Mouse (Mus musculus) Patski (cell line): ENCODE data around the gene Dnah8. TPM values are rescaled to one million over a fixed set of nuclear protein-coding genes. Genes with fewer than 3 reads are reported as not detected.

Experiments
- ATAC-seq: fragments of 100-300 bp; one replicate; pipeline ENCODE4 v1.8.0; 2021
- CTCF ChIA-PET: fragments of 350-600 bp; sonication (Branson Sonifier 250); formaldehyde crosslinking; loops from one replicate; lab custom pipeline; 2022; ENCODE audit warnings: inconsistent platforms; lab: Charles Lee
- POLR2A ChIA-PET: fragments of 350-600 bp; sonication (Branson Sonifier 250); formaldehyde crosslinking; loops from one replicate; lab custom pipeline; 2022; ENCODE audit warnings: antibody characterized with exemption, inconsistent platforms; lab: Charles Lee
- DNase-seq: peaks from one replicate; pipeline ENCODE4 v3.0.0-alpha.2; 2011; ENCODE audit warnings: low read depth, low spot score
- H3K27me3 ChIP-seq: fragments of 371-371 bp; one replicate; pipeline ENCODE4 v1.5.1; 2021
- CTCF ChIP-seq: fragments of 100-300 bp; IDR thresholded peaks from one replicate; pipeline ENCODE4 v1.5.1; 2021
- in situ Hi-C: fragments of 300-500 bp; cut with MboI; formaldehyde crosslinking; loops from 3 replicates; pipeline ENCODE4 v1.11.1; 2018; ENCODE audit warnings: low pct_unique_long_range_greater_than_20kb, mixed read lengths
- polyA plus RNA-seq: library from polyadenylated mRNA; unstranded; gene quantifications from one replicate; pipeline ENCODE4 v1.2.3, GENCODE M21; 2021

The Dnah8 gene
- polyA plus RNA-seq, 1 experiment from 2014 or later: not detected

- ChIA-PET CTCF (interaction anchor here (0.8 to 3.1 kb wide), 8 partner anchors 9 to 129 kb away, joined by 3 to 17 read pairs (median 3); no protein-coding TSS in a partner anchor), POLR2A (interaction anchor here (0.7 to 1.2 kb wide), 2 partner anchors 15 to 31 kb away, joined by 3 read pairs; no protein-coding TSS in a partner anchor)
- DNase-seq (peak; percentile 83), ATAC-seq (peak; percentile 92)
- H3K27me3 ChIP-seq: no peaks in the 10 kb centered on the region
- peak; percentile 97 for TF ChIP-seq CTCF
- in situ Hi-C loops: no loop called here
These were observed 33.5 kb upstream of the Dnah8 start for GRCm38 (mm10) chr17:30590417-30591198.

- no peak for ATAC-seq
- CTCF ChIA-PET: interaction anchor here (0.6 kb wide), 1 partner anchor 20 kb away, joined by 3 read pairs; no protein-coding TSS in a partner anchor
- H3K27me3 ChIP-seq: no peaks in the 10 kb centered on the region
- in situ Hi-C loops: no loop called here
- POLR2A ChIA-PET: no interaction called here
- DNase-seq: no peak
- TF ChIP-seq CTCF: no peak
These were observed 29.7 kb upstream of the Dnah8 start for GRCm38 (mm10) chr17:30594407-30594806.

DNA sequence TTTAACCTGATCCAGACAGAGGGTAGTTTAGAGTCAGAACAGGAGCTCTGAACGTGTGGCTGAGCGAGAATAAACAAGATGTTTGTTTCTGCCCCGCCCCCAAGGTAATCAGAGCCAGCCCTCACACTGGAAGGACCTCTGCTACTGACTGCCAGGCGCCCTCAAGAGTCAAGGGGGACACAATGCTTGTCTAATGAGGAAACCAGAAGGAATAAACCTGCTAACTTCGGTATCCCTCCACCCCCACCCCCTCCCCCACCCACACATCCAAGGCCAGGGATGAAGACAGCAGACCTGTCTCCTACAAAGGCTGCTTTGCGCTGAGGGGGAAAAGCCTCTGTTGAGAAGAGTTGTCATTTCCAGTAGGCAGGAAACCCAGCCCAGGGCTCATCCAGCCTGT lies 29.3 kb upstream of the Dnah8 start:
- ATAC-seq: no peak
- POLR2A ChIA-PET: interaction anchor here (0.5 kb wide), 1 partner anchor 221 kb away, joined by 5 read pairs; no protein-coding TSS in a partner anchor
- no peak for TF ChIP-seq CTCF
- in situ Hi-C loops: no loop called here
- no peak for DNase-seq
- CTCF ChIA-PET: no interaction called here
- no peaks in the 10 kb centered on the region for H3K27me3 ChIP-seq

- no peak for ATAC-seq
- POLR2A ChIA-PET: interaction anchor here (0.5 kb wide), 1 partner anchor 173 kb away, joined by 4 read pairs; no protein-coding TSS in a partner anchor
- H3K27me3 ChIP-seq: no peaks in the 10 kb centered on the region
- CTCF ChIA-PET: no interaction called here
- in situ Hi-C loops: no loop called here
- no peak for DNase-seq
- TF ChIP-seq CTCF: no peak
These were observed 26.4 kb upstream of the Dnah8 start for GRCm38 (mm10) chr17:30597786-30598185.

GRCm38 (mm10) chr17:30598300-30598699 lies 25.9 kb upstream of the Dnah8 start:
- no peak for ATAC-seq
- DNase-seq: no peak
- POLR2A ChIA-PET: no interaction called here
- CTCF ChIA-PET: no interaction called here
- TF ChIP-seq CTCF: no peak
- in situ Hi-C loops: no loop called here
- H3K27me3 ChIP-seq: no peaks in the 10 kb centered on the region

GRCm38 (mm10) chr17:30602175-30602574 lies 22.0 kb upstream of the Dnah8 start:
- ChIA-PET CTCF (no interaction called here), POLR2A (interaction anchor here (0.7 kb wide), 1 partner anchor 369 kb away, joined by 4 read pairs; no protein-coding TSS in a partner anchor)
- ATAC-seq (no peak), DNase-seq (no peak)
- TF ChIP-seq CTCF: no peak
- H3K27me3 ChIP-seq: no peaks in the 10 kb centered on the region
- in situ Hi-C loops: no loop called here

DNA sequence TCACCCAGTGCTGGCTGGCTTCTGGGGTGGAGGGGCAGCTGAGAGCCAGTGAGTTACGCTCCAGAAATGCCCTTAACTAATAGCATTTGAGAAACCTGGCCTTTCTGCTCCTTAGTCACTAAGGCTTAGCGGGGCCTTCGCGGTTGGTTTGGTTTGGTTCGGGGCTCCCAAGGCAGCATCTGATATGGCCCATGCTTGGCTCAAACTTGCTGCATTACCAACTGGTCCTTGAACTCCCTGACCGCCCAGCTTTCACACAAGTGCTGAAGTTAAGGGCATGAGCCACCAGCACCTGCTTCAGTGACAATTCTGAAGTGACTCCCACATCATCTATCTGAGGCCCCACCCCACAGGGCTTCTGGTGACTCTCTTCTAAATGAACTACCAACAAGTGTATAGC lies 19.9 kb upstream of the Dnah8 start:
- ATAC-seq (no peak), DNase-seq (no peak)
- TF ChIP-seq CTCF: no peak
- in situ Hi-C loops: no loop called here
- ChIA-PET POLR2A (no interaction called here), CTCF (no interaction called here)
- no peaks in the 10 kb centered on the region for H3K27me3 ChIP-seq

- ChIA-PET CTCF (interaction anchor here (1.1 kb wide), 1 partner anchor 27 kb away, joined by 3 read pairs; no protein-coding TSS in a partner anchor), POLR2A (no interaction called here)
- in situ Hi-C loops: no loop called here
- DNase-seq (no peak), ATAC-seq (no peak)
- H3K27me3 ChIP-seq: no peaks in the 10 kb centered on the region
- no peak for TF ChIP-seq CTCF
These were observed 19.2 kb upstream of the Dnah8 start for GRCm38 (mm10) chr17:30605001-30605400.

DNA sequence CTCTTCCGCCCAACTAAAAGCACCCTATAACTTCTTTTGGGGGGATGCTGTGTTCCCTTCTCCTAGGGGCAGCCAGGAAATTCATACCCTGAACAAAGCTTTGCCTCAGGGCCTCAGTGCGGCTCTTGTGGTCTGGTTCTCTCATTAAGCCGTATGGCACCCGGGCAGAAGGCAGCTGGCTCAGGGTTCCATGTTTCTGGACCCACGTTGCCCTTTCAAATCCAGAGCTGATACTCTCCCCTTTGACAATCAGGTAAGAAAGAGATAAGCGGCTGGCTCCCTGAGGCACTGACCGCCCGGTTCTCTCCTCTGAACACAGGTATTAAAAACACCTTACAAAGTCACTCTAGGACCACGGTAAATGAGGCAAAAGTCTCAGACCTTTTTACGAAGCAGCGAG lies 17.9 kb upstream of the Dnah8 start:
- POLR2A ChIA-PET: interaction anchor here (0.8 kb wide), 1 partner anchor 16 kb away, joined by 3 read pairs; no protein-coding TSS in a partner anchor
- DNase-seq (no peak), ATAC-seq (no peak)
- in situ Hi-C loops: no loop called here
- no peak for TF ChIP-seq CTCF
- H3K27me3 ChIP-seq: no peaks in the 10 kb centered on the region
- CTCF ChIA-PET: no interaction called here

- ATAC-seq (no peak), DNase-seq (no peak)
- in situ Hi-C loops: no loop called here
- H3K27me3 ChIP-seq: no peaks in the 10 kb centered on the region
- ChIA-PET CTCF (no interaction called here), POLR2A (no interaction called here)
- no peak for TF ChIP-seq CTCF
These were observed 17.5 kb upstream of the Dnah8 start for GRCm38 (mm10) chr17:30606634-30607081.

GRCm38 (mm10) chr17:30607330-30607729 lies 16.8 kb upstream of the Dnah8 start:
- ATAC-seq: no peak
- in situ Hi-C loops: no loop called here
- no peak for TF ChIP-seq CTCF
- ChIA-PET CTCF (interaction anchor here (0.7 to 0.9 kb wide), 2 partner anchors 58 to 74 kb away, joined by 3 read pairs; no protein-coding TSS in a partner anchor), POLR2A (no interaction called here)
- DNase-seq: no peak
- no peaks in the 10 kb centered on the region for H3K27me3 ChIP-seq
